Mouse (Mus musculus): ENCODE data around the gene Tchhl1.
"Not testable (repeated sequence)": the region's sequence is repeated elsewhere in the genome, so short reads cannot be mapped to it uniquely, and the experiment has no call there.

Tchhl1 gene

GRCm38 (mm10) chr3:93468561-93468960, at the start of gene Tchhl1:
Gene Tchhl1, plus strand, starts transcription at chr3:93468754.
- no peak for DNase-seq (ENCODE audit: low spot score in 2 of 2)

GRCm38 (mm10) chr3:93431673-93432072, 36.9 kb upstream of the Tchhl1 start:
- DNase-seq (ENCODE audit: low spot score in 2 of 2) = no peak

GRCm38 (mm10) chr3:93442030-93442429, 26.5 kb upstream of the Tchhl1 start, which contains the start of gene Tchh:
Gene Tchh, plus strand, starts transcription at chr3:93442330.
- no peak for DNase-seq (ENCODE audit: low spot score in 2 of 2)

GRCm38 (mm10) chr3:93443501-93444101, 25.0 kb upstream of the Tchhl1 start:
- DNase-seq (ENCODE audit: low spot score in 2 of 2) = peak in 1 of 2 experiments; percentile 18

GRCm38 (mm10) chr3:93444343-93445164, 24.0 kb upstream of the Tchhl1 start:
- DNase-seq (ENCODE audit: low spot score in 2 of 2) = peak; percentile 38 to 61

GRCm38 (mm10) chr3:93445165-93445705, 23.3 kb upstream of the Tchhl1 start:
- peak in 1 of 2 experiments; percentile 13 for DNase-seq (ENCODE audit: low spot score in 2 of 2)

- DNase-seq (ENCODE audit: low spot score in 2 of 2) = peak in 1 of 2 experiments; percentile 11
These were observed 22.3 kb upstream of the Tchhl1 start for GRCm38 (mm10) chr3:93446128-93446755.

GRCm38 (mm10) chr3:93446756-93447137, 21.8 kb upstream of the Tchhl1 start:
- DNase-seq (ENCODE audit: low spot score in 2 of 2) = not testable (repeated sequence)

- peak; percentile 33 to 60 for DNase-seq (ENCODE audit: low spot score in 2 of 2)
These were observed 21.3 kb upstream of the Tchhl1 start for GRCm38 (mm10) chr3:93447138-93447841.

- DNase-seq (ENCODE audit: low spot score in 2 of 2) = no peak
These were observed 2.0 kb upstream of the Tchhl1 start for GRCm38 (mm10) chr3:93466556-93466955.

- DNase-seq (ENCODE audit: low spot score in 2 of 2) = no peak
These were observed 1.4 kb upstream of the Tchhl1 start for GRCm38 (mm10) chr3:93467130-93467529.

- no peak for DNase-seq (ENCODE audit: low spot score in 2 of 2)
These were observed 1.1 kb downstream of the Tchhl1 start for GRCm38 (mm10) chr3:93469629-93470028.

- no peak for DNase-seq (ENCODE audit: low spot score in 2 of 2)
These were observed 11.5 kb downstream of the Tchhl1 start for GRCm38 (mm10) chr3:93480053-93480452.

GRCm38 (mm10) chr3:93481982-93482616, 13.5 kb downstream of the Tchhl1 start:
- no peak for DNase-seq (ENCODE audit: low spot score in 2 of 2)

- no peak for DNase-seq (ENCODE audit: low spot score in 2 of 2)
These were observed 17.1 kb downstream of the Tchhl1 start for GRCm38 (mm10) chr3:93485611-93486010.

- no peak for DNase-seq (ENCODE audit: low spot score in 2 of 2)
These were observed 20.0 kb downstream of the Tchhl1 start for GRCm38 (mm10) chr3:93488541-93488940.

- no peak for DNase-seq (ENCODE audit: low spot score in 2 of 2)
These were observed 23.6 kb downstream of the Tchhl1 start for GRCm38 (mm10) chr3:93492176-93492575.

GRCm38 (mm10) chr3:93493992-93494391, 25.4 kb downstream of the Tchhl1 start:
- peak; percentile 11 to 39 for DNase-seq (ENCODE audit: low spot score in 2 of 2)

GRCm38 (mm10) chr3:93494774-93495173, 26.2 kb downstream of the Tchhl1 start:
- not testable (repeated sequence) for DNase-seq (ENCODE audit: low spot score in 2 of 2)

- no peak for DNase-seq (ENCODE audit: low spot score in 2 of 2)
These were observed 28.6 kb downstream of the Tchhl1 start for GRCm38 (mm10) chr3:93497131-93497530.

GRCm38 (mm10) chr3:93499129-93499528, 30.6 kb downstream of the Tchhl1 start:
- no peak for DNase-seq (ENCODE audit: low spot score in 2 of 2)

Data from frontal cortex, postnatal 10 days (tissue).